Mouse (Mus musculus): ENCODE measurements around the gene Ahrr. TPM values are rescaled to one million over a fixed set of nuclear protein-coding genes. Genes with fewer than 3 reads are reported as not detected.

Ahrr gene
- 0.94 TPM for polyA plus RNA-seq (2014; fragmentation: Illumina TruSeq; extraction: RNeasy Lipid Tissue Mini Kit (QIAGEN cat#74804))

GRCm38 (mm10) chr13:74292167-74292566 lies at the start of gene Ahrr:
Gene Ahrr, minus strand, starts transcription at chr13:74292331.

GRCm38 (mm10) chr13:74317170-74317849 lies 25.2 kb upstream of the Ahrr start, which contains the start of gene Pdcd6:
Gene Pdcd6, minus strand, starts transcription at chr13:74317580.

GRCm38 (mm10) chr13:74208317-74208985 lies 83.7 kb downstream of the Ahrr start, which contains the start of gene Exoc3:
Gene Exoc3, minus strand, starts transcription at chr13:74208732.

Other genes starting within 250 kb of the Ahrr start
- gene Cep72, start 230.0 kb downstream of the Ahrr start, polyA plus RNA-seq (2014; fragmentation: Illumina TruSeq; extraction: RNeasy Lipid Tissue Mini Kit (QIAGEN cat#74804)): 10.5 TPM
- 3.8 TPM for gene Slc9a3, start 170.9 kb downstream of the Ahrr start, polyA plus RNA-seq (2014; fragmentation: Illumina TruSeq; extraction: RNeasy Lipid Tissue Mini Kit (QIAGEN cat#74804))
- 45.6 TPM for gene Exoc3, start 83.6 kb downstream of the Ahrr start, polyA plus RNA-seq (2014; fragmentation: Illumina TruSeq; extraction: RNeasy Lipid Tissue Mini Kit (QIAGEN cat#74804))
- 108 TPM for gene Pdcd6, start 25.2 kb upstream of the Ahrr start, polyA plus RNA-seq (2014; fragmentation: Illumina TruSeq; extraction: RNeasy Lipid Tissue Mini Kit (QIAGEN cat#74804))
- 262 TPM for gene Sdha, start 57.9 kb upstream of the Ahrr start, polyA plus RNA-seq (2014; fragmentation: Illumina TruSeq; extraction: RNeasy Lipid Tissue Mini Kit (QIAGEN cat#74804))
- 32.8 TPM for gene Ccdc127, start 58.0 kb upstream of the Ahrr start, polyA plus RNA-seq (2014; fragmentation: Illumina TruSeq; extraction: RNeasy Lipid Tissue Mini Kit (QIAGEN cat#74804))
- gene Lrrc14b, start 71.7 kb upstream of the Ahrr start, polyA plus RNA-seq (2014; fragmentation: Illumina TruSeq; extraction: RNeasy Lipid Tissue Mini Kit (QIAGEN cat#74804)): 0.48 TPM
- gene Zfp72, start 98.5 kb upstream of the Ahrr start, polyA plus RNA-seq (2014; fragmentation: Illumina TruSeq; extraction: RNeasy Lipid Tissue Mini Kit (QIAGEN cat#74804)): 55.6 TPM
- 3.4 TPM for gene Ftl1-ps1, start 107.4 kb upstream of the Ahrr start, polyA plus RNA-seq (2014; fragmentation: Illumina TruSeq; extraction: RNeasy Lipid Tissue Mini Kit (QIAGEN cat#74804))
- gene Zfp825, start 201.7 kb upstream of the Ahrr start, polyA plus RNA-seq (2014; fragmentation: Illumina TruSeq; extraction: RNeasy Lipid Tissue Mini Kit (QIAGEN cat#74804)): 79.6 TPM